Mouse (Mus musculus): ENCODE measurements around the gene Cd160.

Gene Cd160

GRCm38 (mm10) chr3:96832930-96833329, 3.8 kb upstream of the Cd160 start:
- ATAC-seq (ENCODE audit: insufficient number of reproducible peaks, low FRiP score, low TSS enrichment): no peak

- ATAC-seq (ENCODE audit: insufficient number of reproducible peaks, low FRiP score, low TSS enrichment): no peak
Measured at GRCm38 (mm10) chr3:96829856-96830255, 705 bp upstream of the Cd160 start.

DNA sequence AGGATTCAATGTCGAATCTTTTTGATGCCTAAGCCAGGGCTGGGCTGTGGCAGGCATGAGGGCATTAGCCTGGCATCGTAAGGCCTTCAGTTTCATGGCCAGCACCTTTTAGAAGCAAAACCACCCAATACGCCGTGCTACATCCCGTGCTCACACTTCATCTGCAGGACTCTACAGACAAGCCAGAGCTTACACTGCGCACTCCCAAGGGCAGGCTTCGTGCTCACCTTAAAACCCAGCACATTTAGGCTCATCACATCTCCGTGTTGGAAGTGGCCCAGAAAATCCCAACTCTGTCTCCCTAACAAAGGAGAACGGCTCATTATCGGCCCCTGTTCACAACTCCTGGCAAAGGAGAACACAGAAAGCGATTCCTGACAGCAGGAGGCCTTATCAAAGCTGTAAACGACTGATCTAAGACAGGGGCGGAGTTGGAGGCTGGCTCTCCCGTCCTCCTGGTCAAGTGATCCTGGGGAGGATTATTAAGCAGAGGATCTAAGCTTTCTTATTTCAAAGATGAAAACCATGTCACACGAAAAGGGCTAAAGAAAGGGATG, 765 bp downstream of the Cd160 start:
- no peak for ATAC-seq (ENCODE audit: insufficient number of reproducible peaks, low FRiP score, low TSS enrichment)

- ATAC-seq (ENCODE audit: insufficient number of reproducible peaks, low FRiP score, low TSS enrichment): no peak
Measured at GRCm38 (mm10) chr3:96825261-96825660, 3.9 kb downstream of the Cd160 start.

- no peak for ATAC-seq (ENCODE audit: insufficient number of reproducible peaks, low FRiP score, low TSS enrichment)
Measured at GRCm38 (mm10) chr3:96824614-96825013, 4.5 kb downstream of the Cd160 start.

- no peak for ATAC-seq (ENCODE audit: insufficient number of reproducible peaks, low FRiP score, low TSS enrichment)
Measured at GRCm38 (mm10) chr3:96823701-96824100, 5.5 kb downstream of the Cd160 start.

DNA sequence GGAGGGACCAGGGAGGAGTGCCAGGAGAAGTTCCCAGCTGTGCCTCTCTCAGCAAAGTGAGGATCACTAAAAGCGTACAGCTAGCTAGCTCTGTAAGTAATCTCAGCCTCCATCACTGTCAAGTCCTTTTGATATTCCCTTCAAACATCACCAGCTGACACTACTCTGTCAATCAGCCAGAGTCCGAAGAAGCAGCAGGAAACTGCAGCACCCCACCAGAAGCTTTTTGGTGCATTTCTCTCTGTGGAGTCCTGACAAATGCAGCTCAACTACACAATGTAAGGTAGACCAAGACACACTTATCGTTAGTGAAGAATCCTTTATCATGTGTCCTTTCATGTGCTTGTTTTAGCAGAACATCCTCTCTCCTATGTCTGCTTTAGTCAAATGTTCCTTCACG, 7.6 kb downstream of the Cd160 start:
- no peak for ATAC-seq (ENCODE audit: insufficient number of reproducible peaks, low FRiP score, low TSS enrichment)

GRCm38 (mm10) chr3:96820116-96820915, 8.8 kb downstream of the Cd160 start:
- ATAC-seq (ENCODE audit: insufficient number of reproducible peaks, low FRiP score, low TSS enrichment): no peak

DNA sequence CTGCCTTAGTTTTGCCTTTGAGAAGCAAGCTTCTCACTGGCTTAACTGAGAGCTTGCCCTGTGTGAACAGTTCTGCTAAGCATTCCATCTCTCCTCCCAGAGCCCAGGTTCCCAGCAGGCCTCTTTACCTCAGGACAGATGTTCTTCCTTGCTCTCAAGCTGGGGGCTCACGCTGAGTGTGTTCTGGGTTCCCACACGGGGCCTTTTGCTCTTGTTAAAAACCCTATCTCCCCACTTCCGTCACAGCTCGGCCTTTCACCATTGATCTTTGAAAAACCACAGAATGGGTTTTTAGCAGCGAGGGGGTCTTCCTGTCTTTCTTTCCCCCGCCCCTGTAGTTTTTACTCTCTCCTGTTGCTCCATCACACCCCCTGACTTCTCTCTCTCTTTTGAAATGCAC, 14.8 kb downstream of the Cd160 start:
- no peak for ATAC-seq (ENCODE audit: insufficient number of reproducible peaks, low FRiP score, low TSS enrichment)

DNA sequence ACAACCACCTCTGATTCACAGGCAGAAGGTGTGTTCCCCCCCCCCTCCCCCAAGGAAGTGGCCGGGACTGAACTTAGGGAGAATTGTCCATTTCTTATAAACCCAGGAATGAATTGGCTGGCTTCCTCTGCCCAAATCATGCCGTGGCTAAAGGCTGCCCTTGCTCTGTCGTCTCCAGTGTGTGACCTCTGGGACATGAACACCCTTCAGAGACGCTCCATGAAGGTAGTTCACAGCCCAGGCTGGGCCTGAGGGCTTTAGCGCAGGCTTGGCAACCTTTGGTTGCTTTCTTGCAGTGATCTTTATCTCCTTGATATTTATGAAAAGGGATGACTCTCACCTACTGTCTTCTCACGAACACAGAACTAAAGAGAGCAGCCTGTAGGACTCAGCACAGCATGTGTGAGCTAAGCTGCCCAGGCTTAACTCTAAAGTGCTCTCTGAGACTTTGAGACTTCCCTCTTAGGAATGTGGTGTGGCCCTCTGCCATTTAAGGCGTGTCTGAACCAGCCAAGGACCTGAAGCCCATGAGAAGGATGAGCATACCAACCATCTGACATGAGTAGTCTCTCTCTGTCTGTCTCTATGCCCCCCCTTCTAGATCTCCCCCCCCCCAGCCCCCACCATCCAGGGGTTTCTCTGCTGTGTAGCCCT, 15.4 kb downstream of the Cd160 start:
- ATAC-seq (ENCODE audit: insufficient number of reproducible peaks, low FRiP score, low TSS enrichment): no peak

GRCm38 (mm10) chr3:96813106-96813505, 16.0 kb downstream of the Cd160 start:
- no peak for ATAC-seq (ENCODE audit: insufficient number of reproducible peaks, low FRiP score, low TSS enrichment)

GRCm38 (mm10) chr3:96812395-96813091, 16.6 kb downstream of the Cd160 start:
- ATAC-seq (ENCODE audit: insufficient number of reproducible peaks, low FRiP score, low TSS enrichment): peak; percentile 75; the same call in 1 of the 2 replicates

DNA sequence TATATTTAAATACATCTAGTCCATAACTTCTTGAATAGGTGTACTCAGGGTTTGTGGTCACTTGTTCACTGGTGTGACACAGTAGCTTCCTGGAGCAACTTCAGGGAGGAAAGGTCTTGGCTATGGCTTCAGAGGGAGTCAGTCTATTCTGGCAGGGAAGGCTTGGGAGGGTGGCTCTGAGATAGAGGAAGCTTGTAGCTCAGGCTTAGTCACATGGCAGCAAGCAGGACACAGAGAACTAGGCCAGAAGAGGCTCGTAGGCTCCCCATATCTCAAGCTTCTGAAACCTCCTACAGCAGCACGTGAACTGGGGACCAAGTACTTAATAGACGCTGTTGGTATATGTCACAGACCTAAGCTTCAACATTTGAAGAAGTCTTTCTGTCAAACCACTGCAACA, 17.9 kb downstream of the Cd160 start:
- no peak for ATAC-seq (ENCODE audit: insufficient number of reproducible peaks, low FRiP score, low TSS enrichment)

- ATAC-seq (ENCODE audit: insufficient number of reproducible peaks, low FRiP score, low TSS enrichment): no peak
Measured at GRCm38 (mm10) chr3:96808651-96809050, 20.5 kb downstream of the Cd160 start.

- ATAC-seq (ENCODE audit: insufficient number of reproducible peaks, low FRiP score, low TSS enrichment): no peak
Measured at GRCm38 (mm10) chr3:96808136-96808535, 21.0 kb downstream of the Cd160 start.

- ATAC-seq (ENCODE audit: insufficient number of reproducible peaks, low FRiP score, low TSS enrichment): no peak
Measured at GRCm38 (mm10) chr3:96802214-96802613, 26.9 kb downstream of the Cd160 start.

DNA sequence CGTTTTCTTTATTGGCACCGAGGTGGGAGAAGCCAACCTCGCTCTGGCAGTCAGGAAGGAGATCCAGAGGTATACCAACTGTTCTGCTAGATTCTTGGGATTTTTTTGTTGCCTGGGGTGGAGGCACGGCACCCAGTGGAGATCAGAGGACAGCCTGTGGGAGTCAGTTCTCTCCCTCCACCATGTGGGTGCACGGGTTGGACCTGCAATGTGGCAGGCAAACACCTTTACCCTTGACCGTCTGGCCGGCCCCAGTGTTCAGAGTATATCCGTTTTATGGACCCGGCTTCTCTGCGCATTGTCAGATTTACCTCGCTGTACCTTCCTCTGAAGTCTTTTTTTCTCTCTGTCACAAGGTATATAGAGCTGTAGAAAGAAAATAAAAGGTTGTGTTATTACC, 28.9 kb downstream of the Cd160 start:
- no peak for ATAC-seq (ENCODE audit: insufficient number of reproducible peaks, low FRiP score, low TSS enrichment)

DNA sequence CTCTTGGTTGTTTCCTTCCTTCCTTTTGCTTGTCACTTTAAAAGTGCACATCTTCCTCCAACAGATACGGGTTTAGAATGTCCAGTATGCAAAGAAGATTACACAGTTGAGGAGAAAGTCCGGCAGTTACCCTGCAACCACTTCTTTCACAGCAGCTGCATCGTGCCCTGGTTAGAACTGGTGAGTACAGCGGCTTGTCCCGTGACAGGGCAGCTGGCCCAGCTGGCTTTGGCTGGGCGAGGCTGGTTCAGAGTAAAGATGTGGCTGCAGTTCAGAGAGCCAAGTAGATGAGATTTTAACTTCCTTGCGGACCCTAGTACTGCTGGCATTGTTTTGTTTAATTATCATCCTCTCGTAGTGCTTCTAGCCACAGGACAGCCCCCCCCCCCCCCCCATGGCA, 40.6 kb downstream of the Cd160 start:
- no peak for ATAC-seq (ENCODE audit: insufficient number of reproducible peaks, low FRiP score, low TSS enrichment)

- no peak for ATAC-seq (ENCODE audit: insufficient number of reproducible peaks, low FRiP score, low TSS enrichment)
Measured at GRCm38 (mm10) chr3:96787784-96788183, 41.4 kb downstream of the Cd160 start.

DNA sequence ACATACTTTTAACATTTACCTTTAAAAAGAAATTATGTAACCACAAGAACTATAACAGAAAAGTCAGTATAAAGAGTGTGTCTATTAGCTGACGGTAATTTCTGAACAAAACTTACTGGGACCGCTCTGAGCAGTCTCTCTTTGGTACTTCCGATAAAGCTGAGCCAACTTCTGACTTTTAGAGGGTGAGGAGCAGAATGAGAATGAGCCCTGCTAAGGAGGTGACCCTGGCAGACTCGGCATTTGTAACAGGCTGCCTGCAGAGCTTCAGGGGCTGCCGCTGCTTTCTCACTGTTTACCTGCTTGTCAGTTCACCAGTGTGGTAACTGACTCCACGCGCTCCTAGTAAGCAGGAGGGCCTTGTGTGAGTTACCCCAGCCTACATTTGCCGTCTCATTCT, 46.9 kb downstream of the Cd160 start:
- ATAC-seq (ENCODE audit: insufficient number of reproducible peaks, low FRiP score, low TSS enrichment): no peak

GRCm38 (mm10) chr3:96777120-96777519, 52.0 kb downstream of the Cd160 start:
- ATAC-seq (ENCODE audit: insufficient number of reproducible peaks, low FRiP score, low TSS enrichment): no peak
